Mouse (Mus musculus): Measurements from ENCODE around the gene Zswim4. TPM values are rescaled to one million over a fixed set of nuclear protein-coding genes. Genes with fewer than 3 reads are reported as not detected.

Gene Zswim4
- polyA plus RNA-seq, 1 experiment from 2014 or later = 18.5 TPM

DNA sequence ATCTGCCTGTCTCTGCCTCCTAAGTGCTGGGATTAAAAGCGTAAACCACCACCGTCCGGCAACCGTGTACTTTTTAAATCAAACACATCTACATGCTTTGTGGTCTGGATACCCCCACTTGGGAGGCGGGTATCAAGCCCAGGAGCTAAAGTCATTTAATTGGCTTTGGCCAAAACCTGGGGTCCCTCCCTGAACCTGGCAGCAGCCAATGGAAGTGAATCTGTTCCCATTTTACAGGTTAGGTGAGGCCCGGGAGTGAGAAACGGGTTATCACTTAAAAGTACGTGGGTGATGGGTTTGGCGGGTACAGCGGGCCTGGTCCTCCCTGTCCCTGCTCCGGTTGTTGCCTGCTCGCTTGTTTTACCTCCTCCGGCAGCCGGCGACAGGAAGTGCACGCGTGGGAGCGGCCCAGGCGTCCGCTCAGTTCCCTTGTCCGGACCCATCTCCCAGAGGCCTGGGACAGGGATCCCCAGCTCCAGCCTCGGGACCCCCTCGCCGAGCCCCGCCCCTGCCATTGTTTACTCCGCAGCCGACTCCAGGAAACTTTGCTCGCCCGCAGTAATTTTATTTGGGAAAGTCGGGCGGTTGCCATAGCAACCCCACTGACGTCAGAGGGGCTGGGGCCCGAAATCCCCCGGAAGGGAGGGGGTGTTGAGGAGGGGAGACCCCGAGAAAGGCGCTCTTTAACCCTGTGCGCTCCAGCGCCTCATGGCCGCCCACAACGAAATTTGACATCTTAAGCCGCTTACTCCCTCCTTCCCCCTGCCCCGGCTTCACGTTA, 39.5 kb downstream of the Zswim4 start:
- H3K4me3 ChIP-seq (ENCODE audit: low read length) = peak overlapping the region; percentile 54
- peaks cover 54% of the 10 kb centered on the region for H3K4me1 ChIP-seq (ENCODE audit: insufficient read depth, low read length)
- peak overlapping the region; percentile 72 for H3K9ac ChIP-seq (replicated peaks; ENCODE audit: low read length)
- H3K36me3 ChIP-seq (ENCODE audit: insufficient read depth, low read length) = no peaks in the 10 kb centered on the region
- ATAC-seq (ENCODE audit: low FRiP score, low TSS enrichment) = peak; percentile 37
- H3K27me3 ChIP-seq (ENCODE audit: insufficient read depth, low read length) = no peaks in the 10 kb centered on the region
- 1% methylated on average over 43 of the region's 43 CpGs for WGBS
- H3K9me3 ChIP-seq (ENCODE audit: low read length) = no peaks in the 10 kb centered on the region
- H3K27ac ChIP-seq (ENCODE audit: low read length) = peak overlapping the region; percentile 99
- peak overlapping the region; percentile 64 for H3K4me2 ChIP-seq (replicated peaks; ENCODE audit: low read depth, low read length)

DNA sequence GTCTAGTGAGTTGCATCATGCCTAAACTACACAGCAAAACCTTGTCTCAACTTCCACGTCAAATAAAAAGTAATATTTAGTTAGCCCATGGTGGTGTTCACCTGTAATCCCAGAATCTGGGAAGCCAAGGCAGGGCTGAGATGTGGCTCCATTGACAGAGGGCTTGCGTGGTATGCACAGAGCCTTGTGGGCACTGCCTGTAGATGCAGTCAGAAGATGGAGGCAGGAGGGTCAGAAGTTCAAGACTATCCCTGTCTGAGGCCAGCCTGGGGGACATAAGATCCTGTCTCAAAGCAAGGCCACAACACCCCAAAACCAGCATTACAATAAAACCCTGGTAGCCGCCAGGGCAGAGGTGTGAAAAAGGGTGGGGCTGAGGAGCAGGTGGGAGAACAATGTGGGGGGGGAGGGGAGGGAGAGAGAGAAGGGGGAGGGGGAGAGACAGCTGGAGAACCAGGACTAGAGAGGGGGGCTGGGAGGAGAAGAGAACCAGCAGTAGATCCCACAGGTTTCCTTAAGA, 42.6 kb downstream of the Zswim4 start:
- H3K9me3 ChIP-seq (ENCODE audit: low read length) = no peaks in the 10 kb centered on the region
- H3K4me1 ChIP-seq (ENCODE audit: insufficient read depth, low read length) = peaks cover 35% of the 10 kb centered on the region
- no peak overlapping the region for H3K4me3 ChIP-seq (ENCODE audit: low read length)
- no peaks in the 10 kb centered on the region for H3K27me3 ChIP-seq (ENCODE audit: insufficient read depth, low read length)
- no peak overlapping the region for H3K9ac ChIP-seq (replicated peaks; ENCODE audit: low read length)
- WGBS = 74% methylated on average over 3 of the region's 3 CpGs
- H3K27ac ChIP-seq (ENCODE audit: low read length) = no peak overlapping the region
- no peaks in the 10 kb centered on the region for H3K36me3 ChIP-seq (ENCODE audit: insufficient read depth, low read length)
- ATAC-seq (ENCODE audit: low FRiP score, low TSS enrichment) = no peak
- no peak overlapping the region for H3K4me2 ChIP-seq (replicated peaks; ENCODE audit: low read depth, low read length)

DNA sequence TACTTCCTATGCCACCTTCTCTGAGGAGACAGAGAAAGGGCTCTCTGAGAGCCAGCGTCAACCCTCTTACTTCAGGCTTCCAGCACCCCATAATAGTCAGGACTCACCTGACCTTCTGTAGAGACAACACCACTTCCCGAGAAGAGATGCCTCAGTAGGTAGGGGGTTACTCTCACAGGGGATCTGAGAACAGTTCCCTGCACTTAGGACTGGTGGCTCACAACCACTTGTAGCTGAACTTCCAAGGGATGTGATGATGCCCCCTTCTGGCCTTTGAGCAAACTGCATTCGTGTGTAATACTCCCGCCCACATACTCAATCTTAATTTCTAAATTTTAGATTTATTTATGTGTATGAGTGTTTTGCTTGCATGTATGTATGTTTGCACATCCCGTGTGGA, 43.3 kb downstream of the Zswim4 start:
- WGBS = 81% methylated on average over 5 of the region's 5 CpGs
- H3K4me1 ChIP-seq (ENCODE audit: insufficient read depth, low read length) = peaks cover 28% of the 10 kb centered on the region
- ATAC-seq (ENCODE audit: low FRiP score, low TSS enrichment) = no peak

DNA sequence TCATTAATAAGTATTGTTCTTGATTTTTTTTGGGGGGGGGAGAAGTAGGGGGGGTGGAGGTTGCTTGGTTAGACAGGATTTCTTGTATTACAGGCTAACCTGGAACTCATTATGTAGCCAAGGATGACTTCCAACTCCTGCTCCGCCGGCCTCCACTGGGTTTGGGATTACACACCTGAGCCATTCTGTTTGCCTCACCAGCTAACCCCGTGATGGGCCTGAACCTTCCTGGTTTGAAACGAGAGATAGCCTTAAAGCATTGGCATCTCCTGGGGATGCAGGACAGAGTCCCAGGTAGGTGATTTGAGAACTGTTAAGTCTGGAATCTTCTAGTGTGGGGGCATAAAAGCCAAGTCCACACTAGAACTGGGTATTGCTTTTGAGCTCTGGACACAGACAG, 43.7 kb downstream of the Zswim4 start:
- Histone ChIP-seq H3K9ac (replicated peaks; ENCODE audit: low read length) (no peak overlapping the region), H3K4me3 (ENCODE audit: low read length) (no peak overlapping the region), H3K36me3 (ENCODE audit: insufficient read depth, low read length) (no peaks in the 10 kb centered on the region), H3K27me3 (ENCODE audit: insufficient read depth, low read length) (no peaks in the 10 kb centered on the region), H3K4me2 (replicated peaks; ENCODE audit: low read depth, low read length) (no peak overlapping the region), H3K9me3 (ENCODE audit: low read length) (no peaks in the 10 kb centered on the region), H3K4me1 (ENCODE audit: insufficient read depth, low read length) (peaks cover 24% of the 10 kb centered on the region), H3K27ac (ENCODE audit: low read length) (no peak overlapping the region)
- 72% methylated on average over 4 of the region's 4 CpGs for WGBS
- ATAC-seq (ENCODE audit: low FRiP score, low TSS enrichment) = no peak

More for the DNA sequence above, 43.3 kb downstream of the Zswim4 start:
- H3K27me3 ChIP-seq (ENCODE audit: insufficient read depth, low read length) = no peaks in the 10 kb centered on the region
- H3K27ac ChIP-seq (ENCODE audit: low read length) = no peak overlapping the region
- no peaks in the 10 kb centered on the region for H3K36me3 ChIP-seq (ENCODE audit: insufficient read depth, low read length)
- H3K4me2 ChIP-seq (replicated peaks; ENCODE audit: low read depth, low read length) = no peak overlapping the region
- H3K9me3 ChIP-seq (ENCODE audit: low read length) = no peaks in the 10 kb centered on the region
- H3K4me3 ChIP-seq (ENCODE audit: low read length) = no peak overlapping the region
- no peak overlapping the region for H3K9ac ChIP-seq (replicated peaks; ENCODE audit: low read length)

DNA sequence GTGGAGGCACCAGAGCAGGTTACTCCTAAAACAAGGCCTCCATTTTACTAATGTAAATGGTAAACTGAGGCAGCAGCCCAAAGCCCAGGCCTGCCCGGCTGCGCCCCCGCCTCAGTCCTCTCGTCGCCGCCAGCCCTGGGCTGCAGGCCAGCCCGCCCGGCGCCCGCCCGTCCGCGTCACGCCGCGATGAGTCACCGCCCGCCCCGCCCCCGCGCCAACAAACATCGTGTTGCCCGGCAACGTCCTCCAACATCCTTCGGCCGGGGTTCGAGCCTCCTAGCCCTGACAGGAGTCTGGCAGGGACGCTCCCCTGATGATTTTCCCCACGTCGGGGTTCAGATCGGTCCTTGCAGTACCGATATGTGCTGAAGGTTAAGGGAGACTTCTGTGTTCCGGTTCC, 44.3 kb downstream of the Zswim4 start:
- Histone ChIP-seq H3K27me3 (ENCODE audit: insufficient read depth, low read length) (no peaks in the 10 kb centered on the region), H3K4me3 (ENCODE audit: low read length) (peak overlapping the region; percentile 30), H3K9me3 (ENCODE audit: low read length) (no peaks in the 10 kb centered on the region), H3K4me2 (replicated peaks; ENCODE audit: low read depth, low read length) (peak overlapping the region; percentile 54), H3K4me1 (ENCODE audit: insufficient read depth, low read length) (peaks cover 18% of the 10 kb centered on the region), H3K36me3 (ENCODE audit: insufficient read depth, low read length) (no peaks in the 10 kb centered on the region), H3K27ac (ENCODE audit: low read length) (peak overlapping the region; percentile 81), H3K9ac (replicated peaks; ENCODE audit: low read length) (peak overlapping the region; percentile 48)
- ATAC-seq (ENCODE audit: low FRiP score, low TSS enrichment) = peak; percentile 58; the same call in 1 of the 2 replicates
- 4% methylated on average over 33 of the region's 33 CpGs for WGBS

DNA sequence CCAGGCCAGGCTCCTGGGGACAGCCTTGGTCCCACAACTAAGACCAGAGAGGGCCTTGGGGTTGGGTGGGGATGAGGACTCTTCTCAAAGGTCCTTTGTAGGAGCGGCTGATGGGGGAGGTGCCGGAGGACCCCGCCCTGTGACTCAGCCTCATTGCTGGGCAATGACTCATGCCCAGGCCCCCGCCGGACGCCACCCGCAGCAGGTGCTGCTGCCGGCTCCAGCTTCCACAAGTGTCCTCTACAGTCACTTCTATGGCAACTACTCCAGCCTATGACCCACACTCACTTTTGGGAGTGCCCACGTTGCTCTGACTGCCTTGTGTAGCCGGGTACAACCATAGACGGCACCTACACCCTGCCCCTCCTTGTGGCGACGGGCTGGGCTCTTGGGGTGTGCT, 44.8 kb downstream of the Zswim4 start:
- H3K4me2 ChIP-seq (replicated peaks; ENCODE audit: low read depth, low read length) = peak overlapping the region; percentile 54
- peaks cover 20% of the 10 kb centered on the region for H3K4me1 ChIP-seq (ENCODE audit: insufficient read depth, low read length)
- ATAC-seq (ENCODE audit: low FRiP score, low TSS enrichment) = peak; percentile 69
- no peaks in the 10 kb centered on the region for H3K27me3 ChIP-seq (ENCODE audit: insufficient read depth, low read length)
- H3K4me3 ChIP-seq (ENCODE audit: low read length) = peak overlapping the region; percentile 30; the same call in 1 of the 2 replicates
- H3K9ac ChIP-seq (replicated peaks; ENCODE audit: low read length) = peak overlapping the region; percentile 48
- peak overlapping the region; percentile 81 for H3K27ac ChIP-seq (ENCODE audit: low read length)
- WGBS = 22% methylated on average over 13 of the region's 13 CpGs
- H3K36me3 ChIP-seq (ENCODE audit: insufficient read depth, low read length) = no peaks in the 10 kb centered on the region
- no peaks in the 10 kb centered on the region for H3K9me3 ChIP-seq (ENCODE audit: low read length)

DNA sequence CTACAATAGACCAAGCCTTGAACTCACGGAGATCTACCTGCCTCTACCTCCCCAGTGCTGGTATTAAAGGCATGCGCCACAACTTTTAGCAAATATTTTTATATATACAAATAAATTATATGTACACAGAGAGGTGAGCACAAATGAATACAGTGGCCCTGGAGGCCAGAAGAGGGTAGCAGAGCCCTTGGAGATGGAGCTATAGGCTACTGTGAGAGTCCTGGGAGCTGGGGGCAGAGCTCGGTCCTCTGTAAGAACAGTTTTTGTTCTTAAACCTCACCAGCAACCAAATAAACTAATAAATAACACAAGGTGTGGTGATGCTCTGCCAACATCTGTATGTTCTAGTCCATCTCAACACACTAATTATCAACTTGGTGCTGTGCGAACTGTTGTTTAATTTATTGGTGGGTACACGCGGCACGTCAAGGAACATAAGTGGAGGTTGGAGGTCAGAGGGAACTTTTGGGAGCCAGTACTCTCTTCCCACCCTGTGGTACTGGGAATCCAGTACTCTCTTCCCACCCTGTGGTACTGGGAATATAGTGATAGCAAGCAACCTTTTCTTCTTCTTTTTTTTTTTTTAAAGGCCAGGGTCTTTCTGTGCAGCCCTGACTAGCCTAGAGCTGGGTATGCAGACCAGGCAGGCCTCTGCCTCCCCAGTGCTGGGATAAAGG, 46.5 kb downstream of the Zswim4 start:
- no peak overlapping the region for H3K9ac ChIP-seq (replicated peaks; ENCODE audit: low read length)
- H3K4me3 ChIP-seq (ENCODE audit: low read length) = no peak overlapping the region
- no peak overlapping the region for H3K4me2 ChIP-seq (replicated peaks; ENCODE audit: low read depth, low read length)
- no peak for ATAC-seq (ENCODE audit: low FRiP score, low TSS enrichment)
- WGBS = 89% methylated on average over 7 of the region's 7 CpGs
- no peaks in the 10 kb centered on the region for H3K27me3 ChIP-seq (ENCODE audit: insufficient read depth, low read length)
- no peaks in the 10 kb centered on the region for H3K36me3 ChIP-seq (ENCODE audit: insufficient read depth, low read length)
- no peaks in the 10 kb centered on the region for H3K9me3 ChIP-seq (ENCODE audit: low read length)
- peaks cover 24% of the 10 kb centered on the region for H3K4me1 ChIP-seq (ENCODE audit: insufficient read depth, low read length)
- no peak overlapping the region; the same call in 1 of the 2 replicates for H3K27ac ChIP-seq (ENCODE audit: low read length)

DNA sequence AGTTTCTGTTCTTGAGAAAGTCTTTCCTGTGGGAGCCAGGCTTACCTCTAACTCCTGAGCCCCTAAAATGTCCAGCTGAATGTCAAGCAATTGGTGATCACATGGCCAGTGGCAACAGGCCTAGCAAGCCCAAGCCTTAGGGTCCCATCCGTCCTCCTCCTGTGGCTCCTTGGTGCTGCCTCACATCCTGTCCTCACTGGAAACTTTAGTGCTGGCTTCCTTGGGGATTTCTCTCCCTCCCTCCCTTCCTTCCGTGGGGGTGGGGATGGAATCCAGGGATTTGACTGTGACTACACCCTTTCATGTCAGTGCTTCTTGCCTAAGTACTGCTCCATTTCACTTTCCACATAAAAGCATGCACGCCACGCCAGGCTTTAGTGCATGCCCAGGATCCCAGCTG, 47.3 kb downstream of the Zswim4 start:
- H3K9ac ChIP-seq (replicated peaks; ENCODE audit: low read length) = no peak overlapping the region

DNA sequence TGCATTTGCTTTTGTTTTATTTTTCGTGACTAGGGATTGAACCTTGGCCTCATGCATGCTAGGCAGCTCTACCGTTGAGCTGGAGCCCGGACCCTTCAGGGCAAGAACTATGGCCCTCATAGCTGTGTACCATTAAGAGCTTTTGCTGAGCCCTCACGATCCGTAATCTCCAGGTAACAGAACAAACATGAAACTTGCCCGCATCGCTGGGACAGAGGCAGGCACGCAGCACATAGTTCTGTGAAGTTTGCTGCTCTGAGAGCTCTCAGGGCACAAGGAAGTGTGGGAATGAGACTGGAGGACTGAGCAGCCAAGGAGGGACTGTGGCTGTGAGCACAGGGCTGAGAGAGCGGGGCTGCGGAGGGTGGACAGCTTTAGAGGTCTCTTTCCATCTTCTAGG, 48.2 kb downstream of the Zswim4 start:
- Histone ChIP-seq H3K9me3 (ENCODE audit: low read length) (no peaks in the 10 kb centered on the region), H3K4me1 (ENCODE audit: insufficient read depth, low read length) (peaks cover 34% of the 10 kb centered on the region), H3K4me3 (ENCODE audit: low read length) (no peak overlapping the region), H3K27me3 (ENCODE audit: insufficient read depth, low read length) (no peaks in the 10 kb centered on the region), H3K36me3 (ENCODE audit: insufficient read depth, low read length) (no peaks in the 10 kb centered on the region), H3K4me2 (replicated peaks; ENCODE audit: low read depth, low read length) (no peak overlapping the region), H3K27ac (ENCODE audit: low read length) (no peak overlapping the region), H3K9ac (replicated peaks; ENCODE audit: low read length) (no peak overlapping the region)
- WGBS = 83% methylated on average over 10 of the region's 10 CpGs
- no peak for ATAC-seq (ENCODE audit: low FRiP score, low TSS enrichment)

More for the DNA sequence above, 47.3 kb downstream of the Zswim4 start:
- no peaks in the 10 kb centered on the region for H3K36me3 ChIP-seq (ENCODE audit: insufficient read depth, low read length)
- H3K27me3 ChIP-seq (ENCODE audit: insufficient read depth, low read length) = no peaks in the 10 kb centered on the region
- peaks cover 26% of the 10 kb centered on the region for H3K4me1 ChIP-seq (ENCODE audit: insufficient read depth, low read length)
- ATAC-seq (ENCODE audit: low FRiP score, low TSS enrichment) = no peak
- H3K4me2 ChIP-seq (replicated peaks; ENCODE audit: low read depth, low read length) = no peak overlapping the region
- peak overlapping the region; percentile 43 for H3K27ac ChIP-seq (ENCODE audit: low read length)
- H3K4me3 ChIP-seq (ENCODE audit: low read length) = no peak overlapping the region
- WGBS = 53% methylated on average over 4 of the region's 4 CpGs
- H3K9me3 ChIP-seq (ENCODE audit: low read length) = no peaks in the 10 kb centered on the region

Data from kidney, embryonic 16.5 days (tissue).